Mouse (Mus musculus): Measurements from ENCODE around the gene Meiob. TPM values are rescaled to one million over a fixed set of nuclear protein-coding genes. Genes with fewer than 3 reads are reported as not detected.

Gene Meiob
- polyA plus RNA-seq, 1 experiment: not detected

GRCm38 (mm10) chr17:24878117-24878397 is 74.0 kb downstream of the Meiob start:
- TF ChIP-seq POLR2A (IDR thresholded peaks at IDR 0.05; ENCODE audit: insufficient read depth, low read length) (no peak), CTCF (IDR thresholded peaks at IDR 0.05; ENCODE audit: low read depth, low read length) (no peak), EP300 (IDR thresholded peaks at IDR 0.05; ENCODE audit: insufficient read depth, low read depth, low read length) (peak; percentile 72)
- Histone ChIP-seq H3K9ac (ENCODE audit: low read depth, poor library complexity, severe bottlenecking) (peak overlapping the region; percentile 59), H3K4me1 (ENCODE audit: control insufficient read depth, insufficient read depth, low read length) (peaks cover 2% of the 10 kb centered on the region), H3K4me3 (ENCODE audit: low read depth, low read length) (peak overlapping the region; percentile 63), H3K27ac (ENCODE audit: insufficient read depth, low read length) (peak overlapping the region; percentile 31; the same call in 1 of the 2 replicates), H3K9me3 (replicated peaks; ENCODE audit: control insufficient read depth, insufficient read depth, low read length, poor library complexity, severe bottlenecking) (no peaks in the 10 kb centered on the region), H3K27me3 (ENCODE audit: control insufficient read depth, insufficient read depth, low read length, poor library complexity, severe bottlenecking) (no peaks in the 10 kb centered on the region), H3K36me3 (ENCODE audit: control insufficient read depth, insufficient read depth, low read length, poor library complexity, severe bottlenecking) (no peaks in the 10 kb centered on the region)

- no peaks in the 10 kb centered on the region for H3K9me3 ChIP-seq (replicated peaks; ENCODE audit: control insufficient read depth, insufficient read depth, low read length, poor library complexity, severe bottlenecking)
- peak overlapping the region; percentile 59 for H3K9ac ChIP-seq (ENCODE audit: low read depth, poor library complexity, severe bottlenecking)
- TF ChIP-seq POLR2A (IDR thresholded peaks at IDR 0.05; ENCODE audit: insufficient read depth, low read length) (no peak), EP300 (IDR thresholded peaks at IDR 0.05; ENCODE audit: insufficient read depth, low read depth, low read length) (no peak), CTCF (IDR thresholded peaks at IDR 0.05; ENCODE audit: low read depth, low read length) (no peak)
- peak overlapping the region; percentile 63 for H3K4me3 ChIP-seq (ENCODE audit: low read depth, low read length)
- H3K4me1 ChIP-seq (ENCODE audit: control insufficient read depth, insufficient read depth, low read length): peaks cover 2% of the 10 kb centered on the region
- 0 out of 2 replicates have a peak, but pooled peaks cover 1% of the 10 kb centered on the region for H3K36me3 ChIP-seq (ENCODE audit: control insufficient read depth, insufficient read depth, low read length, poor library complexity, severe bottlenecking)
- 0 out of 2 replicates have a peak overlapping the region, but pooled peaks have one; percentile 13 for H3K27ac ChIP-seq (ENCODE audit: insufficient read depth, low read length)
- no peaks in the 10 kb centered on the region for H3K27me3 ChIP-seq (ENCODE audit: control insufficient read depth, insufficient read depth, low read length, poor library complexity, severe bottlenecking)
Measured at GRCm38 (mm10) chr17:24878531-24878930, 74.4 kb downstream of the Meiob start.

- Histone ChIP-seq H3K27ac (ENCODE audit: insufficient read depth, low read length) (no peak overlapping the region), H3K9me3 (replicated peaks; ENCODE audit: control insufficient read depth, insufficient read depth, low read length, poor library complexity, severe bottlenecking) (no peaks in the 10 kb centered on the region), H3K36me3 (ENCODE audit: control insufficient read depth, insufficient read depth, low read length, poor library complexity, severe bottlenecking) (0 out of 2 replicates have a peak, but pooled peaks cover 3% of the 10 kb centered on the region), H3K9ac (ENCODE audit: low read depth, poor library complexity, severe bottlenecking) (no peak overlapping the region), H3K4me3 (ENCODE audit: low read depth, low read length) (peak overlapping the region; percentile 5), H3K4me1 (ENCODE audit: control insufficient read depth, insufficient read depth, low read length) (no peaks in the 10 kb centered on the region), H3K27me3 (ENCODE audit: control insufficient read depth, insufficient read depth, low read length, poor library complexity, severe bottlenecking) (no peaks in the 10 kb centered on the region)
- TF ChIP-seq CTCF (IDR thresholded peaks at IDR 0.05; ENCODE audit: low read depth, low read length) (peak; percentile 72), POLR2A (IDR thresholded peaks at IDR 0.05; ENCODE audit: insufficient read depth, low read length) (no peak), EP300 (IDR thresholded peaks at IDR 0.05; ENCODE audit: insufficient read depth, low read depth, low read length) (no peak)
Measured at GRCm38 (mm10) chr17:24881738-24882440, 77.8 kb downstream of the Meiob start.

GRCm38 (mm10) chr17:24884391-24884790 is 80.3 kb downstream of the Meiob start:
- H3K4me1 ChIP-seq (ENCODE audit: control insufficient read depth, insufficient read depth, low read length): no peaks in the 10 kb centered on the region
- H3K4me3 ChIP-seq (ENCODE audit: low read depth, low read length): no peak overlapping the region
- H3K27ac ChIP-seq (ENCODE audit: insufficient read depth, low read length): no peak overlapping the region
- H3K27me3 ChIP-seq (ENCODE audit: control insufficient read depth, insufficient read depth, low read length, poor library complexity, severe bottlenecking): no peaks in the 10 kb centered on the region
- no peaks in the 10 kb centered on the region for H3K9me3 ChIP-seq (replicated peaks; ENCODE audit: control insufficient read depth, insufficient read depth, low read length, poor library complexity, severe bottlenecking)
- H3K9ac ChIP-seq (ENCODE audit: low read depth, poor library complexity, severe bottlenecking): no peak overlapping the region
- H3K36me3 ChIP-seq (ENCODE audit: control insufficient read depth, insufficient read depth, low read length, poor library complexity, severe bottlenecking): 0 out of 2 replicates have a peak, but pooled peaks cover 3% of the 10 kb centered on the region
- no peak for TF ChIP-seq EP300 (IDR thresholded peaks at IDR 0.05; ENCODE audit: insufficient read depth, low read depth, low read length)
- TF ChIP-seq CTCF (IDR thresholded peaks at IDR 0.05; ENCODE audit: low read depth, low read length): no peak

GRCm38 (mm10) chr17:24885356-24886133 is 81.5 kb downstream of the Meiob start:
- H3K4me3 ChIP-seq (ENCODE audit: low read depth, low read length): peak overlapping the region; percentile 99
- H3K9me3 ChIP-seq (replicated peaks; ENCODE audit: control insufficient read depth, insufficient read depth, low read length, poor library complexity, severe bottlenecking): no peaks in the 10 kb centered on the region
- H3K4me1 ChIP-seq (ENCODE audit: control insufficient read depth, insufficient read depth, low read length): no peaks in the 10 kb centered on the region
- H3K27ac ChIP-seq (ENCODE audit: insufficient read depth, low read length): no peak overlapping the region
- no peak for TF ChIP-seq CTCF (IDR thresholded peaks at IDR 0.05; ENCODE audit: low read depth, low read length)
- TF ChIP-seq POLR2A (IDR thresholded peaks at IDR 0.05; ENCODE audit: insufficient read depth, low read length): no peak
- no peak for TF ChIP-seq EP300 (IDR thresholded peaks at IDR 0.05; ENCODE audit: insufficient read depth, low read depth, low read length)
- peak overlapping the region; percentile 50 for H3K9ac ChIP-seq (ENCODE audit: low read depth, poor library complexity, severe bottlenecking)
- no peaks in the 10 kb centered on the region for H3K27me3 ChIP-seq (ENCODE audit: control insufficient read depth, insufficient read depth, low read length, poor library complexity, severe bottlenecking)
- 0 out of 2 replicates have a peak, but pooled peaks cover 3% of the 10 kb centered on the region for H3K36me3 ChIP-seq (ENCODE audit: control insufficient read depth, insufficient read depth, low read length, poor library complexity, severe bottlenecking)

All from ES-Bruce4 (cell line).